Mouse (Mus musculus) heart, adult 18-20 months (tissue): ENCODE data around the gene Il6st. TPM values are rescaled to one million over a fixed set of nuclear protein-coding genes. Genes with fewer than 3 reads are reported as not detected.
A peak's percentile ranks its signal among the peaks of the same experiment; 100 is the strongest.

Experiments
- DNase-seq, 2 experiments: peaks; one replicate each; pipeline ENCODE4 v3.0.0; 2021 to 2022; ENCODE audit warnings: mixed read lengths in 1 of 2
- total RNA-seq, 2 experiments: library from RNA; stranded (reverse); gene quantifications; 2 replicates each; pipeline ENCODE4 v1.2.3; 2021

The Il6st gene
- total RNA-seq, 2 experiments from 2014 or later, result 212 to 240 TPM

GRCm38 (mm10) chr13:112482525-112482924 lies 18.7 kb downstream of the Il6st start:
- no peak for DNase-seq

DNA sequence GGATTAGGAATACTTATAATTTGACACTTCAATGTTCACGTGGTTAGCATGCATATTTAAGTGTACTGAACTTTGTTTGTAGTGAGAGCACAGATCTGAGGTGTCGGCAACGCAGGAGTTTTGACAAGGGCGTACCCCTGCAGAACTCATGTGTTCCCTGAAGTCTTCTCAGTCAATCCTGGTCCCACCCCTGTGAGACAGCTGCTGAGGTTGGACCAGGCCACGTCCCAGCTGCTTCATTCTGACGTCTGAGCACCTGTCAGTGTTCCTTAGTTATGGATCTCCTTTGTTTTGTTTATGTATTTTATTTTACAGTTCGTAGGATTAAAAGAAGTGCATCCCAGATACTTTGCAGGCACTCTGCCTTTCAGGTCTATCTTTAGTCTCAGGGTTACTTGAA lies 19.1 kb downstream of the Il6st start:
- no peak for DNase-seq

DNA sequence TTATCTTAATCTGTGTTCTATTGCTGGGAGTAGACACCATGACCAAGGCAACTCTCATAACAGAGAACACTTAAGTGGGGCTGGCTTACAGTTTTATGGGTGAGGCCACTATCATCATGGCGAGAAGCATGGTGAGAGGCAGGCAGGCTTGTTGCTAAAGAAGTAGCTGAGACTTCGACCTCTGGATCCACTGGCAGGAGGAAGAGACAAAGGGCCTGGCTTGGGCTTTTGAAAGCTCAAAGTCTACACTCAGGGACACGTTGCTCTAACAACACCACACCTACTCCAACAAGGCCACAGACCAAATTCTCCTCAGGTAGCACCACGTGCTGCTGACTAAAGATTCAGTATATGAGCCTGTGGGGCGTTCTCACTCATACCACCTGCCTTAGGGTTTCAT lies 22.4 kb downstream of the Il6st start:
- no peak for DNase-seq

DNA sequence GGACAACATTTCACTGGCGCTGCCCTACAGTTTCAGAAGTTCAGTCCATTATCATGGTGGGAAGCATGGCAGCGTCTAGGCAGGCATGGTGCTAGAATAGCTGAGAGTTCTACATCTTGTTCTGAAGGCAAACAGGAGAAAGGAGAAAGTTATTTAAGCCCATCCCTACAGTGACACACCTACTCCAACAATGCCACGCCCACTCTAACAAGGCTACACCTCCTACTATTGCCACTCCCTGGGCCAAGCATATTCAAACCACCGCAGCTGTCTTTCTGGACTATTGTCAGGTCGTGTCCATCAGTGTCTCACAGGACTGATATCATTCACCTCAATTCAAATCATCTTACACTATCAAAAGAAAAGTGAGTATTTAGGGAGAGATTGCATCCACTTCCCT lies 22.8 kb downstream of the Il6st start:
- DNase-seq, result no peak

GRCm38 (mm10) chr13:112490036-112490435 lies 26.2 kb downstream of the Il6st start:
- no peak for DNase-seq

DNA sequence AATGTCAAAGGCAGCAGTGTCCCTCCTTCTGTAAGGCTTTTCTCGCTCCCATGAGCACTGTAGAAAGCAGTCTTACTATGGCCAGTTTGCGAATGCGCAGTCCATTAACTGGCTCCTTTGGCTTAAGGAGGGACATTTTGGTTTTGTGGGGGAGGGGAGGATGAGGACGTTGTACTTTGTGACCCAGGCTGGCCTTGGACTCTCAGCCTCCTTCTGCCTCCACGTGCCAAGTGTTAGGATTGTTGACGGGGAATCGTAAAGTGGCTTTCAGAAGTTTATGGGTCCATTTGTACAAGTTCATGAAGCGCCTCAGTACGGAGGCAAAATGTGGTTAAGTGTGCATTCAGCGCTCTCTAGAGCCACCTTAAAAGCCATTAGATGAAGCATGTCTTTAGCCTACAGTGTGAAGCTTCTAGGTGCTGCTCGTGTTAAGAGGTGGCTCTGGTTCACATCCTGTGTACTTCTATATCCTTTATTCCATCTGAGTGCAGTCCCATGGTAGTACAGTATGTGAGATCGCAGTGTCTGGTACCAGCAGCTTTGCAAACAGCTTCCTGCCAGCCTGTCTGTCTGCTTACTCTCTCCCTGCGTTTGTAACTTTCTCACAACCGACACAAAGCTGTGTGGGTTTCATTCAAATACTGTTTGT lies 27.9 kb downstream of the Il6st start:
- DNase-seq, result no peak

DNA sequence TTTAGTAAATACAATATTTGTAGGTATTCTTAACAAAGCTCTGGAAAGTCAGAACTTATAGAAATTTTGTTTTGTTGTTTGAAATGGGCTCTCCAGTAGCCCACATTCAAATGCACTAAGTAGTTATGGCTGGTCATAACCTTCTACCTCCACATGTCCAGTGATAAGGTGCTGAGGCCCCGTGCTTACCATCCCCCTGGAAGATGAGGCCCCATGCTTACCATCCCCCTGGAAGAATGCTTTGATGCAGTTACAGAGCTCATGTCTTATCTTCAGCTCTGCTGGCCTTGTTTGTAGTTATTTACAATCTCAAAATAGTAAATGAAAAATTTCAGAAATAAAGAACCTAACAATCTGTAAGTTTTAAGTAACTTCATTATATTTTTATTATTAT lies 28.4 kb downstream of the Il6st start:
- DNase-seq, result no peak

DNA sequence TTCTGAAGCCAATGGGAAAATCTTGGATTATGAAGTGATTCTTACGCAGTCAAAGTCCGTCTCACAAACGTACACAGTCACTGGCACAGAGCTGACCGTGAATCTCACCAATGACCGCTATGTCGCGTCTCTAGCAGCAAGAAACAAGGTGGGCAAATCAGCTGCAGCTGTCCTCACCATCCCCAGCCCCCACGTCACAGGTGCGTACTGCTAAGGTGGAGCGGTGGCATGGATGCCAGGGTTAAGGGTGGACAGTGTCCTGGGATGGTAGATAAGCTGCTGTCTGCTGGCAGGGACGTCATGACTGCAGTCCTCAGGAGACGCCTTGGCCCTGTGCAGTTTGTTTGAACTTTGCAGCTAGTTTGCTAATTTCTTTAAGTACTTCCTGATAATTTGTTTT lies 30.7 kb downstream of the Il6st start:
- DNase-seq, result no peak

DNA sequence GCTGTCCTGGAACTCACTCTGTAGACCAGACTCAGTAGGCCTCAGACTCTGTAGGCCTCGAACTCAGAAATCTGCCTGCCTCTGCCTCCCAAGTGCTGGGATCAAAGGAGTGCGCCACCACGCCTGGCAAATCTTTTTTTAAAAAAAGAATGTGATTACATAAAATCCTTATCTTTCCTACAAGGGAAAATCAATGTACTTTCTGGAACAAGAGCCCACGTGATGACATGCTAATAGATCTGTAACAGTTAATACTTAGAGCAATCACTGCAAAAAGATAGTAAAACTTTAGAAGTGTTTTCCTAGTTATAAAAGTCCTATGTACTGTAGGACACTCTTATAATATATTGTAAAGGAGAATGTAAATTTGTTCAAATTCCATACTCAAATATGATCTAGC lies 36.2 kb downstream of the Il6st start:
- DNase-seq, result no peak

DNA sequence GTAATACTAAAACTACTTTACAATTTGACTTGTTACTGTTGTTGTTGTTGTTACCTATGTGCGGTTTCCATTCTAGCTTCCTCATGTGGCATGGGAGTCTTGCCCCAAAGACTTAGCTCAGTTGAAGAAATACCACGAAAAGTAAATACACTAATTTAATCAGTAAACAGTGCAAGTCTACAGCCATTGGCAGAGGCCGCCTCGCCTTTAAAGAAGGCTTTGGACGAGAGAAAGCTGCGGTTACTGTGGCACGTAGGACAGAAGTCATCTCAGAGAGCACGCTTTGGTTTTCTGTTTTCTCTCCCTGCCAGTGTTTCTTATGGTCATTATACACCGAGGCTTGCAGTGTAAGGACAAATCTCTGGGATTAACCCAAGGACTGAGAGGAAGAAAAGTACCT lies 36.6 kb downstream of the Il6st start:
- DNase-seq, result no peak

DNA sequence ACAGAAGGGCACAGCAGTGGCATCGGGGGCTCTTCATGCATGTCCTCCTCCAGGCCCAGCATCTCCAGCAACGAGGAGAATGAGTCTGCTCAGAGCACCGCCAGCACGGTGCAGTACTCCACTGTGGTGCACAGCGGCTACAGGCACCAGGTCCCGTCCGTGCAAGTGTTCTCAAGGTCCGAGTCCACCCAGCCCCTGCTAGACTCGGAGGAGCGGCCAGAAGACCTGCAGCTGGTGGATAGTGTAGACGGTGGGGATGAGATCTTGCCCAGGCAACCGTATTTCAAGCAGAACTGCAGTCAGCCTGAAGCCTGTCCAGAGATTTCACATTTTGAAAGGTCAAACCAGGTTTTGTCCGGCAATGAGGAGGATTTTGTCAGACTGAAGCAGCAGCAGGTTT lies 40.0 kb downstream of the Il6st start:
- DNase-seq, result no peak

DNA sequence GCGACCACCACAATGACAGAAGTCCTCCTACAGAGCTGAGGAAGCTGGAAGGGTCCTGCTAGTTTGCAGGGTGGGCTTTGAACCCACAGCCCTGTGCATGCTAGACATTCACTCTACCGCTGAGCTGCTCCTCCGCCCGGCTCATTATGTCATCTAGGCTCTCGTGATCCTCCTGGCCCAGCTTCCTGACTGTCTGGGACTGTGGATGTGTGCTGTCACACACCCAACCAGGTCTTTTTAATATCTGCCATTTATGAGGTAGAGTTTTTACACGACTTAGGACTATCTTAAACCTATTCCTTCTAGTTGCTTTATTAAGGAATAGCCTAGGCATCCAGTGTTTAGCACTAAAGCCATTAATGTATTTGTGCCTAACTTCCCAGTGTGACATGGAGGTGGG lies 41.6 kb downstream of the Il6st start:
- DNase-seq, result no peak

DNA sequence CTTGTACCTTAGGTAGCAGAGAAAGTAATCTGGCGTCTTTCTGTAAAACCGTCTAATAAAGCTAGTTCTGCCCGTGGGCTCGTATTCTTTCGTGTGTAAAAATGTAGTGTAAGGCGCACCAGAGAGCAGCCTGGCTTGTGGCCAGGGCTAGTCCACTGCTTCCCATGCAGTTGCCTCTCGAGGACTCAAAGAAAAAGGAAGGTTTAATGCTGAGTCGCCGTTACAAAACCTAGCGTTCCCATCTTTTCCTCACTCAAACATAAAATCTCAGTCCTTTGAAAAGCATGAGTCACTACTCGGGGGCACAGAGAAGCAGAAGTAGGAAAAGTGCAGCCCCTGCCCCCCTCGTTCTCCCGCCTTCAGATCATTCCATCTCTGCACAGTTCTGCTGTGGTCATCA lies 42.9 kb downstream of the Il6st start:
- peak in 1 of 2 experiments; percentile 33 for DNase-seq

- no peak for DNase-seq
These were observed 43.8 kb downstream of the Il6st start for GRCm38 (mm10) chr13:112507691-112508090.

- DNase-seq, result no peak
These were observed 44.6 kb downstream of the Il6st start for GRCm38 (mm10) chr13:112508487-112508886.

GRCm38 (mm10) chr13:112509465-112509864 lies 45.6 kb downstream of the Il6st start:
- peak; percentile 55 to 77 for DNase-seq

DNA sequence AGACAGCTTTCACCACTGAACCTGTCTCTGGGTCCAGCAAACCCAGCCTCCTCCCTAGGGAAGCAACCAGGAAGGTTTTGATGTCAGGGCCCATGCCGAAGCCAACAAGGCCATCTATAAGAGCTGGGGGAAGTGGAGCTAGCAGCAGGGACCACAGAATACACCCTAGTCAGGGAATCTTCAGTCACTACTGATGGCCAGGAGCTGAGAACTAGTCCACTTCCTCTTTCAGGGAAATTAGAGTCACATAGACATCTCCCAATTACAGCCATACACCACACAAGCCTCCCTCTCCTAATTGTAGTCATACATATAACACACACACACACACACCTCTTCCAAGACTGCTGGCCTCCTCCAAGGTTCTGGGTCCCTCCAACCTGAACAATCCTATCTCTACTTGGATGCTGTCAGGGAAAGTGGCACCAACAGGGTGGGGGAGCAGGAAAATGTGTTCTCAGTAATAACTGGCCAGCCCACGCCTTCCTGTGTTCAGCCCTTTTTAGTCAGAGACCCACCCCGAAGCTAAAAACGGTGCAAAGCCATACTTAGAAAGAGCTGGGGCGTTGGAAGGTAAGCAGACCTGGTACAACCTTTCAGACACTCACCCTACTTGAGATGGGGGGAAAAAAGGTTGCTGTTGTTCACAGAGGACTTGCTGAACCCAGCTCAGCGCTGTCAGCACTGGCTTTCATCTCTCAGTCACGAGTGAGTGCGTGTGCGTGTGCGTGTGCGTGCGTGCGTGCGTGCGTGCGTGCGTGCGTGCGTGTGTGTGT lies 46.8 kb downstream of the Il6st start:
- peak in 1 of 2 experiments; percentile 6 for DNase-seq

- DNase-seq, result peak; percentile 8 to 38
These were observed 47.4 kb downstream of the Il6st start for GRCm38 (mm10) chr13:112511261-112511660.

DNA sequence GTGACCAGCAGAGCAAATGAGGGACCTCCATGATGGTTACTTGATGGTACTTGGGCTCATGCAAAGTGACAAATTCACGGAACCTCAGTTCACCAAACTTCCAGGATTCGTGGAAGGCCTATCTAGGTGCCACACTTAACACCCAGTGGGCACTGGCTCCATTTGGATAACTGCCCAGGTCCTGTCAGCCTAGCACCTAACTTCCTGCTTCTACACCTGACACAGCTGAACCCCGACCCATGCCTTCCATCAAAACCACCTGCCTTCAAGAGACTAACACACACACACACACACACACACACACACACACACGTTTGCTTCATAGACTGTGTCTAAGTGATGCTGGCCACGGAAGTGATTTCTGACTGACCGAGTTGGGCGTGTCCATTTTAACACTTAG lies 47.9 kb downstream of the Il6st start:
- DNase-seq, result peak in 1 of 2 experiments; percentile 6

DNA sequence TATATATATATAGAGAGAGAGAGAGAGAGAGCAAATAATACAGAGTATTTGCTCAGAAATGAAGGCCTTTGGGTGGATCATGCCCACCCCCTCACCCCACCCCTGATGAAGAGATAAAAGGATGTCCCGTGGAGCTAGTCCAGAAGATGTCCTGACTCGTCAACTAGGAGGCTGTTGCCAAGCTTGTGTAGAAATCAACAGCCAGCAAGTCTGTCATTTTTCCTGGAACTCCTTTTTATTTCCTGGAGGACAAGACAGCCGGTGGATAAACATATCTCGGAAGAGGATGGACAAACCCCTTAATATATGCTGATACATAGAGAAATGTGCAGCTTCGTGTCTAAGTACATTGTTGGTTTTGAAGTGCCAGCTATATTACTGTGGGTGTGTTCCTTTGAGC lies 49.0 kb downstream of the Il6st start:
- DNase-seq, result no peak

GRCm38 (mm10) chr13:112514546-112514945 lies 50.7 kb downstream of the Il6st start:
- no peak for DNase-seq

DNA sequence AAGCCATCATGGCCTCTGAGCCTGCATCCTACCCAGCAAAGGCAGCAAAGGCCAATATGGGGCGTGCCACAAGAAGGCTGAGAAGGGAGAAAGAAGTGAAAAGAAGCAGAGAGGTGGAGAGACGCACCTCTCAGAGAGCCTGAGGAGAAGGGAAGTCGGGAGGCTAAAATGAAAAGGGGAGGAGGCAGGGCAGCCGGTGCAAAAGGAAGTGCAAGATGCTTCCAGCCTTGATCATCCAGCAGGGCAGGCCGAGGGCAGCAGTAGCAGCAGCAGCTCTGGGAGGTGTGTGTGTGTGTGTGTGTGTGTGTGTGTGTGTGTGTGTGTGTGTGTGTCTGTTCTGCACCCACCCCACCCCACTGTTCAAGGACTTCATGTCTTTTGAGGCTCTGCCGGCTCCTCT lies 58.4 kb downstream of the Il6st start:
- DNase-seq, result no peak

GRCm38 (mm10) chr13:112522896-112523295 lies 59.0 kb downstream of the Il6st start:
- DNase-seq, result no peak
